Mouse (Mus musculus) spleen, postnatal 4 days (tissue): ENCODE results near the gene Pnpla1.

Experiments used
- DNase-seq, 2 experiments: peaks; one replicate each; pipeline ENCODE4 v3.0.0; 2022; ENCODE audit warnings: low spot score in 2 of 2

Pnpla1 gene

GRCm38 (mm10) chr17:28843665-28844064, 14.5 kb upstream of the Pnpla1 start:
- DNase-seq = no peak

DNA sequence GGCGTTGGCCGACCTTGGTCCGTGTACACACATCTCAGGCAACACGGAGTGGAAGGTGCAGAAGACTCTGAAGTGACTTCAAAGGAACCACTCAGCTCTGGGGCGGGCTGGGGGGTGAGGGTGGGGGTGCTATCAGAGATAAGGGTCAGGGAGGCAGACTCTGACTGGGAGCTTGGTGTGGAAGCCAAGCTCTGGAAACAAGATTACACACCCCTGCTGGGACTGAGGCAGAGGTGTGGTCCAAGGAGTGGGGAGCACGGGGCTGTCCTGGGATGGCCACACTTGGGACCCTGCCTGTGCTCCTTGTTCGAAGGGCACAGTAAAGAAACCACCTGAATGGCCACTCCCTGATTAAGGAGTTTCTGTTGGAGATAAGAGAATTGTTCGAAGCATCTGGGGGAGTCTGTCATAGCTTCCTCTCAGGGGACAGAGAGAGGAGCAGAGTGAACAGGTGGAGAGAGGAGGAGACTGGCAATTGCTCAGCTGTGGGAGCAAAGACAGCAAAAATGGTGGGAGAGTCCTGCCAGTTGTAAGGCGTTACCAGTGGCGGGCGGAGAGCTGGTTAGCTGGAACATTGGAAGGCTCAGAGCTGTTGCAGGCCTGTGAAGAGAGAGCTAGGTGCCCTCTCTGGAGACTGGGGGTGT, 11.1 kb upstream of the Pnpla1 start:
- DNase-seq = no peak

- no peak for DNase-seq
Measured at GRCm38 (mm10) chr17:28850511-28850910, 7.7 kb upstream of the Pnpla1 start.

DNA sequence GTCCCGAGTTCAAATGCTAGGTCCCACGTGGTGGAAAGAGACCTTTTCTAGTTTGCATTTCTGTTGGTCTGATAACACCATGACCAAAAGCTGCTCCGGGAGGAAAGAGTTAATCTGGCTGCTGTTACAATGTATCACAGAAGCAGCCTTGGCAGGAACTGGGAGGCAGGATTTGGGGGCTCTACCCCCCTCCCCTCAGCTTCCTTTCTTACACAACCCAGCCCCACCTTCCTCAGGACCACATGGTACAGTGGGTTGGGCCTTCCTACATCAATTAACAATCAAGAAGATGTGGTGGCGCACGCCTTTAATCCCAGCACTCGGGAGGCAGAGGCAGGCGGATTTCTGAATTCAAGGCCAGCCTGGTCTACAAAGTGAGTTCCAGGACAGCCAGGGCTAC, 3.8 kb upstream of the Pnpla1 start:
- DNase-seq = no peak

GRCm38 (mm10) chr17:28855166-28855885, 2.9 kb upstream of the Pnpla1 start:
- DNase-seq = peak; percentile 71 to 87

GRCm38 (mm10) chr17:28856030-28856429, 2.2 kb upstream of the Pnpla1 start:
- no peak for DNase-seq

DNA sequence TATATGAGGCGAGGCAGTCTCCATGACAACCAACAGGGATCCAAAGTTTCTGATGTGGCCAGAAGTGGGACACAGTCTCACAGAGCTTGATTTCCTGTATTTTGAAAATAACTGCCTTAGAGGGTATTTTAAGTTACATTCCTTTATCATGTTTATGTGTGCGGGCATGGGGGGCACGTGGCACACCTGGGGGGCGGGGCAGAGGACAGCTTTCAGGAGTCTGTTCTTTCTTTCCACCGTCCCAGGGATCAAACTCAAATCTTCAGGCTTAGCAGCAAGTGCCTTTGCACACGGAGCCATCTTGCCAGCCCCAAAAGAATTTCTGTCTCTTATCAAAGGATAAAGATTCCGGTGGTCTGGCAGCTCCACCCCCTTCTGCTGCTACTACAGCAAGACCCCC, 5.7 kb downstream of the Pnpla1 start:
- DNase-seq = no peak

GRCm38 (mm10) chr17:28864464-28864863, 6.3 kb downstream of the Pnpla1 start:
- DNase-seq = no peak

GRCm38 (mm10) chr17:28866921-28867320, 8.7 kb downstream of the Pnpla1 start:
- no peak for DNase-seq

GRCm38 (mm10) chr17:28867381-28867780, 9.2 kb downstream of the Pnpla1 start:
- DNase-seq = no peak

DNA sequence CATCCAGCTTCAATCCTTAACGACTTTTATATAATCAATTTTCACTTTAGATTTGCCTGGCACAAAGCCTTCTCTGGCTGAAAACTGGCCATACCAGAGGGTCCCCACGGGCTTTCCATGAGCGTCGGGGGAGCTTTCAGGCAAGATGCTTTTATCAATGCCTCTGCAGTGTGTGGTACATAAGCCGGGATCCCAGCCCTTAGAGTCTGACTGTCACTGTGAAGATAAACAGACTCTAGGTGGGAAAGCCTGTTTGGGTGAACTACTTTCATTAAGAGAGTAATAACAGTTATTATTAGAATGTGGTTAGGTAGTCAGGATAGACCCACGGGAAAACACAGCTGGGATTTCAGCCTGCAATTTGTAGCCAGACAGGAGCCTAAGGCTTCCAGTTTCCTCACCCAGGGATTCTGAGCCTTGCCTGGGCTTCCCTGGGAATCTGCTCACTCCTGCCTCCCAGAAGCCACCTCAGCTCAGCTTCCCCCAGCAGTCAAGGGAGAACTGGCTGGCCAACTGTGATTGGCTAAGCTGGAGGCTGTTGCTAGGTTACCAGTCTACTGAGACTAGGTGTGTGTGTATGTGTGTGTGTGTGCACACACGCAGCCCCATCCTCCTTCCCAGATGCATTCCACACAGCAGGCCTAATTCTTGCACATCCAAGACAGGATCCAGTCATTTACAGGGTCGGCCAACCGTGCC, 11.3 kb downstream of the Pnpla1 start:
- no peak for DNase-seq

GRCm38 (mm10) chr17:28870435-28870834, 12.2 kb downstream of the Pnpla1 start:
- no peak for DNase-seq

DNA sequence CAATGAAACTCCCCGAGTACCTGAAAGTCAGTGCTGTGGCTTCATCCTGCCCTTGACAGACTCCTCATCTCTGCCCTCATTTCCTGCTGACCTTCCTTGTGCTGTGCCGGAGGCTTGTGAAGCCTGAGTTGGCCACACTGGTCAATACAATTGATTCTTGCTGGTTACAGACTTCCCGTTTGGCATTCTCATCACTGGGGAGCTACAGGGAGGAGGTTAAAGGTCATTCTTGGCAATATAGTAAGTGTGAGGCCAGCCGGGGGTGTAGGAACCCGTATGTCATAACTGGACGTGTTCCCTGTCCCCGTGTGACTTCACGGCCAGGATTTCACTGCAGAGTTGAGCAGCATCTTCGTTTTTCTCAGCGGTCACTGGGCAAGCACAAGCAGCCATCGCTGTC, 13.6 kb downstream of the Pnpla1 start:
- no peak for DNase-seq

DNA sequence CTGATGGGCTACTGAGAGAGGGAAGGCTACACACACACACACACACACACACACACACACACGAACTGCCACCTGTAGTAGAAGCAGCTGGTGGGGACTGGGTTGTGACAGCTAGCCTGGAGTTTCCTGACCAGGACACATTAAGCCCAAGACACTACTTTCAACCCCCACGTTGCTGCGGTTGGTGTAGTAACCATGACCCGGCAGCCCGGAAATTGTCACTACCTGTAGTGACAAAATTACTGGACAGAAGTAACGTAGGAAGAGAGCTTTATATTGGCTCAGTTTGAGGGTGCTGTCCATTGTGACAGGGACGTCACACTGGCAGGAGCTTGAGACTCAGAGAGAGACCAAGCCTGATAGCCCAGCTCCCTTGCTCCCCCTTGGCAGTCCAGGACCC, 14.1 kb downstream of the Pnpla1 start:
- DNase-seq = no peak

DNA sequence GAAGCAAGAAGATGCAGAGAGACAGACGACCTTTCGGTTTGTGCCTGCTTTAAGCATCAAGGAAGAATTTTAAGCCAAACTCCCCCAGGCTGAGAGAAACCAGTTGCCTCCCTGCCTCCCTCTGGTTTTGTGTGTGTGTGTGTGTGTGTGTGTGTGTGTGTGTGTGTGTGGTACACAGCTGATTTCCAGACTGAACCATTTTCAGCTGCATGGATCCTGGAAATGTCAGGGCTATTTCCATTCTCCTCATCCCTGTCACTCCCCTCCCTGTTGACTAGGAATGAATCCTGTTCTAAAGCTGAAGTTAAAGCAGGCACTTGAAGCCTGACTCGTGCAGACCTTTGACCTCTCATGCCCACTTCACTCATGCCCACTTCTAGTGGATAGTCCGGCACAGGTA, 16.0 kb downstream of the Pnpla1 start:
- no peak for DNase-seq

GRCm38 (mm10) chr17:28874825-28875224, 16.6 kb downstream of the Pnpla1 start:
- no peak for DNase-seq

- no peak for DNase-seq
Measured at GRCm38 (mm10) chr17:28875316-28875715, 17.1 kb downstream of the Pnpla1 start.

DNA sequence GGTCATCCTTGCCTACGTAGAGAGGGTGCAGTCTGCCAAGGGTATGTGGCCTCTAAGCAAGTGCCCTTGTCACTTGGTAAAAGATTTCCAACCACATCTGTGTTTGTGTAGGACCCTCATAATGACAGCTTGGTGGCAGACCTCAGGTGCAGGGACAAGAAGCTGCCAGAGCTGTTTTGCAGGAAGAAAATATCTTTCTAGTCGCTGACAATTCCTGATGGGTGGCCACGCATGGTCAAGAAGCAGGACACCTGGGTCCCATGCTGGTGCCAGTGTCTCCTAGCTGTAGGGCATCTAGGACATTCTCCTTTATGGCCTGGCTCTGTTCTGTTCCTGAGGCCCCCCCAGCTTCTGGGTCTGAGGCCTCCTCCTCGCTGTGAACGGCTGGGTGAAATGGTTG, 18.1 kb downstream of the Pnpla1 start:
- no peak for DNase-seq

- no peak for DNase-seq
Measured at GRCm38 (mm10) chr17:28876821-28877220, 18.6 kb downstream of the Pnpla1 start.

- DNase-seq = peak; percentile 74 to 90
Measured at GRCm38 (mm10) chr17:28879931-28880391, 21.8 kb downstream of the Pnpla1 start.

- peak; percentile 73 to 85 for DNase-seq
Measured at GRCm38 (mm10) chr17:28882316-28882715, 24.1 kb downstream of the Pnpla1 start.

- DNase-seq = no peak
Measured at GRCm38 (mm10) chr17:28882810-28883209, 24.6 kb downstream of the Pnpla1 start.
